Mouse (Mus musculus) megakaryocyte, embryonic 14.5 days (primary cell): ENCODE results near the gene Spon1.

Source experiments
- FLI1 ChIP-seq: IDR thresholded peaks from 2 replicates; pipeline ENCODE4 v1.6.1; 2012; ENCODE audit warnings: low read length, inconsistent platforms, mixed read lengths
- GATA1 ChIP-seq: IDR thresholded peaks from 3 replicates; pipeline ENCODE4 v1.6.1; 2012; ENCODE audit warnings: mixed read lengths, low read length, inconsistent platforms, borderline replicate concordance

DNA sequence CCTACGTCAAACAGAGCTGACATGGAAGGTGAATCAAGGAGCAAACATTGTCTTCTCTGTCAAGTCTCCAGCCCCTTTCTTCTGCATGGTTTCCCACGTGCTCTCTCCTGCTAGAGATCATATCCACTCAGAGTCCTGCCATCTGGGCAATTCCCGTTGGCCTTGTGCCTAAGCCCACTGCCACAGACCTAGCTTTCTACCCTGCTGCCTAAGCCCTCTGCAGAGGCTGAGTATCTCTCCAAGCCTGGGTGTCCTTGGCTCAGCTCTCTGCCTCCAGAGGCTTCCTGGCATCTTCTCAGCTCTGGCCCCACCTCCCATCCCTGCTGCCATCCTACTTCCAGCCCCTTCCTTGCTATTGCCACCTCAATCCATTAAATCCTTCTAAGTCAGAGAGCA lies 195.7 kb downstream of the Spon1 start:
- TF ChIP-seq GATA1 (no peak), FLI1 (no peak)
